Mouse (Mus musculus) testis, postnatal 10 days (tissue): Measurements from ENCODE around the gene Birc7.

Experiments used
- DNase-seq: peaks from one replicate; pipeline ENCODE4 v3.0.0; 2021; ENCODE audit warnings: low spot score

The Birc7 gene

DNA sequence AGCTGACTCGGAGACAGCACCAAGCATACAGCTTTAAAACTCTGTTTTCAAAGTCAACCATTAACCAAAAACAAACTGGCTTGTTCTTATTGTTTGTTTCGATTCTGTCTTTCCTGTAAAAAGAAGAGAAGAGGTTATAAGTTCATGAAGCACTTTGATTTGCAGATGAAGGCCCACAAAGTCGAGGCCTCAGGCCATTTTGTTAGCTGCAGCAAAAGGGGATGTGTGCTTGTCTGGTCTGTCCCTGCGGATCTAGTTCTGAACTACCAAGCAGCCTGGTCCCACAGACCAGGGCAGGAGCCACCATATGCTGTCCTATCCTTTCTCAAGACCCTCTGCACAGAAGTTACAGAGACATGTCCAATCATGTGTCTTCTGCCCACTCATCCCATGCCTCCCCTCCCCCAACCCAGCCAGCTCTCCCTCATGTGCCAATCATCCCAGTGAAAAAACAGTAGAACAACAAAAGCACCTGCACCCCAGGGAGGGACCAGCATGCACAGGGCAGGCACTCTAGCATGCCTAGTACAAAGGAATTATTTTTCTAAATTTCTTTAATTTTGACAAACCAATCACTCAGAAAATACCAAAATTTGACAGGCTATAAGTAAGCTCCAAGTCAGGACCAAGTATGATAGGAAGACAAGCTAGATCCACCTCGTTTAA is 23.1 kb upstream of the Birc7 start:
- DNase-seq: no peak

DNA sequence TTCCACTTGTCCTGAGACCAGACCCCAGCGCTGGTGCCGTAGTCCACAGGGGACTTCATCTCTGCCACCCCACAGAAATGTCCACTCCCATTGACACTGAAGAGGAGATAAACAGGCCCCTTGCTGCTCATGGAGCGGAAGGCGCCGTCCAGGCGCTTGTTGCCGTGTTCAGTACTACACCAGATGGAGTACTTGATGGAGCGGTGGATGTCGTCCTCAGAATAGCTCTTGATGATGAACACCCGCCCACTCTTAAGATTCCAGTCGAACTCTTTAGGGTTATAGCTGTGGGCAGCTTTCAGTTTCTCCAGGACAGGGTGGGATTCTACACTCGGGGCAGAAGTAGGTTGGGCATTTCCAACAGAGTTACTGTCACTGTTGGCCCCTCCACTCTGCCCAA is 17.9 kb upstream of the Birc7 start:
- DNase-seq: no peak

- DNase-seq: no peak
Observed at GRCm38 (mm10) chr2:180915886-180916433, 12.9 kb upstream of the Birc7 start.

DNA sequence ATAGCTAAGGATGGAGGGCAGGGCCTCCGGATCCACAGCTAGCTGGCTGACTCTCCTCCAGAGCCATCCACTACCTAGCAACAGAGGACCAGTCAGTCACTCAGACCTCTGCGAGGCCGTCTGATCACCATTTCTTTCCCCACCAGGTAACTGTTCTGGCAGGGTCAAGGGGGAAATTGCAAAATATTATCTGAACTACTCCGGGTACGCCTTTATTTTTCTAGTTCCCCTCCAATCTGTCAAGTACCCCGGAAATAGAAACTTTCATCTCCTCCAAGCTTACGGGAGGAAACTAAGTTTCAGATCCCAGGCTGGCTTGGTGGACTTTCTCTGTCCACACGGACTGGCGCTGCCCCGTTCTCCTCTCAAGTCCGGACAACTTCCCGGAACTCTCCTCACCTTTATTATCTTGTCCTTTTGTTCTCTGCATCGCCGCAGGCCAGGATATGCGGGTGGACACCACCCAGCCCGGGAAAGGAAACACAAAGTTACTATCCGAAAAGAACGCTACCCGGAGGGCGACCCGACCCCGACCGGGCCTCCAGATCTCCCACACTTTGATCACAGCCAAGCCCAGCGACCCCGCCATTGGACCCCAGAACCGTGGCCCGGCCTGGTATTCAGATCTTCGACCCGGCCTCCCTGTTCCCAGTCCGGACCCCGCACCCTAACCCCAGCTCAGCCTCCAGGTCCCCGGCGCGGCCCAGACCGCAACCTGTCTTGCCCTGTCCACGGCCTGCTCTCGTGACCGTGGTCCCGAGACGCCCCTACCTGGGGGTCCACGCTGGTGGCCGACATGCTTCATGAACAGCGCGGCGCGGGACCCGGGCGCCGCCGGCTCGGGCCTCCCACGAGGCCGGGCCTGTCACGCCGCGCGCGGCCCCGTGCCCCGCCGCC is 8.7 kb upstream of the Birc7 start:
- peak; percentile 71 for DNase-seq

DNA sequence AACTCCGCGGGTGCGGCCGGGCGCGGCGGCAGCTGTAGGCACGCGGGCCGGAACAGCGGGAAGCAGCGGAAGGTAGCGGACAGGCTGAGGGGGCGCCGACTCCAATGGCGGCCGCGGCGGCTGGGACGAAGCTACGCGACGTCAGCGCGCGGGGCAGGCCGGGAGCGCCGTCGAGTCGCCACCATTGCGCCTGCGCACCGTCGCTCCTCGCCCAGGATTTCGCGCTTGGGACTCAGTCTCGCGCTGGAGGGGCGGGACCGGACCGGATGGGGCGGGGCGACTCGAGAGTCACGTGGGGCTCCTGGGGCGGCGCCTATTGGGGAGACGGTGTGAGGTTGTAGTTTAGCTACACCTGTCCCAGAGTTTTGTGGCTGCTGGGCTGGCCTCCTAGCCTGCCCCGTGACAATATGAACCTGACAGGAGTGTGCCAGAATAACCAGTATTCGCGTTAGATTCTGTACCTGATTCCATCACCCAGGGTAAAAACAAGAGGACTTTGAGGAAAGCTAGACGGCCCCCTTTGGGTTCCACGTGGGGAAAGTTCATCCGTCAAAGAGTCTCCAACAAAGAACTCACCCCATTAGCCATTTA is 7.9 kb upstream of the Birc7 start, which contains the start of gene Ythdf1:
Ythdf1 (minus strand) TSS at position 140 of the 591 bp plus-strand sequence.
- DNase-seq: peak; percentile 100

- DNase-seq: peak; percentile 47
Observed at GRCm38 (mm10) chr2:180922739-180923138, 6.1 kb upstream of the Birc7 start.

GRCm38 (mm10) chr2:180925176-180925575 is 3.6 kb upstream of the Birc7 start:
- DNase-seq: peak; percentile 86

DNA sequence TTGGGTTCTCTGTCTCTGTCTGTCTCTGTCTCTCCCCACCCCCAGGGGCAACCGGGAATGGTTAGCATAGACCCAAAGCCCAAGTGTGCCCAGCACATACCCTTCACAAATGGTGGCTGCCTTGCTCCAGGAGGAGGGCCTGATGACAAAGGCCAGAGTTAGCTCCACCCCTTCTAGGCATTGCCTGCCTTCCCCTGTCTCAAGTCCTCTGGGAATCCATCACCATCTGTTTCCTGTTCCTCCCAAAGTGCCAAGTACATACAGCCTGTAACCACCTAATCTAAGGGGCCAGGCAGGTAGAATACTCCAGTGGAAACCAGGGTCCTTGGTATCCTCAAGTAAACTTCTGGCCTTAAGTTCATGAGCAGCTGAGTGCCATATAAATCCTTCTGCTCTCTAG is 3.6 kb downstream of the Birc7 start:
- DNase-seq: no peak

GRCm38 (mm10) chr2:180940187-180940586 is 11.4 kb downstream of the Birc7 start:
- no peak for DNase-seq

DNA sequence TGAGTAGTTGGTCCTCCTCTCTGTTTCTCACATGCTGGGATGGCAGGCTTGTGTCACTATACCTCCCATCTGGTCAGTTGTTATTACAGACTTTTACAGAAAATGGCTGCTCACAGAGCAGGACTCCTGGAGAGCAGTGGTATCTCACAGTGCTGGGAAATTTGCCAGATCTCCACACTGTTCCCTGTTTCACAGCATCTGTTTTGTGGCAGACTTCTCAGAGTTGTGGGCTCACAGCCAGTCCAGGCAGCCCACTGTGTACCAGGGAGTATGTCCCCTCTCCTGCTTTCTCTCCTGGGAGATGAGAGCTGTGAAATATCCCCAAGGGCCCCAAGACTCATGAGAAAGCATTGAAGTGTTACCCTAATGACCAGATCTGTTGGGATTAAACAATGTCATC is 13.0 kb downstream of the Birc7 start:
- no peak for DNase-seq

- no peak for DNase-seq
Observed at GRCm38 (mm10) chr2:180949947-180950346, 21.1 kb downstream of the Birc7 start.

DNA sequence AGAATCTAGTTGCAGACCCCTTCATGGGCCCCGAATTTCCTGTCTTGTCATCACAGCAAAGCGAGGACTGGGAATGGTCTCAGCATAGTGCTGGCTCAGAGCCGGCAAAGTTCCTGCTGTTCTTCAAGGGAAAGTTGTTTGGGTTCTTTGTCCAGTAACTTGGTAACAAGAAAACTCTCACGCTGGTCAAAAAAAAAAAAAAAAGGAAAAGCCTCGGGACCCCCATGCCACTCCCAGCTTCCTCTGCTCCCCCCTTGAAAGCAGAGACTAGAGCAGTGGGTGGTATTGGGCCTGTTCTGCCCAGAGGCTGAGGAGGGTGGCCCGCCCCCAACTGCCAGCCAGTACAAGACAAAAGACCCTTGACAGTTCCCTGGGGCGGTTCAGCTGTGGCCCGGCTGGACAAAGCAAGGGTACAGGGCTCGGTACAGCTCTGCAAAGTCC is 23.9 kb downstream of the Birc7 start:
- no peak for DNase-seq

DNA sequence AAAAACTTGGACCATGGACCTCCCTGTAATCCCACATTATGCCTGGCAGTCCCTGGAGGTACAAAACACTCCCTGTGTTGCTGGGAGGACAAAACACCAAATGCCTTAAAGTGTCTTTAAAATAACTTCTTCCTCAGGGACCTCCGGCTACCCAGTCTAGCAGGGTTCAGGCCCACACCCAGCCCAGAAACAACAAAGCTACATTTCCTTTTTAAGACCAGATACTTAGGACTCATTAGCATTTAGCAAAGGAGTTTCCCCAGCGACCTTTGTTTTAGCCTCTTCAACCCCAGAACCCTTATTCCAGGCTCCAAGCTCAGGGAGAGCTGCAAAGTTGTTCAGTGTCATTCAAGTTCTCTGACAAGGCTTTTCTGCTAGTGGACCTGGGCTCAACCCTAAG is 24.8 kb downstream of the Birc7 start:
- DNase-seq: no peak

DNA sequence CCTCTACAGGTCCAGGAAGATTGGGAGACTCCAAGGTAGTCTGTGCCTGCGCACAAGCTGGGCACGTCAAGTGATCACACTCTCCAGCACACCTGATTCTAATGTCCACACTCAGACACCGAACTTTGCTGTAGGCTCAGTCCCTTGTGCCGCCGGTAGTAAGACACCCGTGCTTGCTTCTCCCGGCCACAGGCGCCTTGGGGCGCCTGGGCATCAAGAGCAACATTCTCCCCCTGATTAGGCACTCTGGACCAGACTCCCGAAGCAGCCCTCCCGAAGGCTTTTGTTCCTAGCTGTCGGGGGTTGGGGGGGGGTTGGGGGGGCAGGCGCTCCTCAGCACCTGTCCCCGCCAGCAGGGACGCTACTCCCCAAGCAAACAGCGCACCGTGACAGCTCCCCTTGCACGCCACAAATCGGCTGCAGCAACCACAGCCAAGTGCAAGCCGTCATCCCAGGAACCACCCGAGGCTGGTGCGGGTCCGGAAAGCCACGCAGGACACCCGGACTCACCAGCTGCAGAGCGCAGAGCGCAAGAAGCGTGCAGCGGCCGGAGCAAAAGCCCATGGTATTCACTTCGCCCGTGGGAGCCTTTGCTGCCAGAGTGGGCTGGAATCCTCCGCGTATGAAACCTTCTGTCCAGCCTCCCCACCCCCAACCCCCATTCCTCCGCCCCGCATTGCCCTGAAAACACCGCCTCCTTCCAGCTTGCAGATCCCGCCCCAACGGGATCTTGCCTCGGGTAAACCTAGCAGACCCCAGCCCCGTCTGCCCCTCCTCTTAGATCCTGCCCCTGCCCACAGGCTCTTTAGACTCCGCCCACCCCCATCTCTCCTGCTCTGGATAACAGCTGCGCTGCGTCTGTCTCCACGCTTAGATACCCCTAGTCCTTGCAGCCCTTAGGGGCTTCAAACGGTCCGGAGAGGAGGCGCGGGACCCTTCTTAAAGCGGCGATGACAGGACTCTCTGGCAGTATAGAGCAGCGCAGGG is 25.5 kb downstream of the Birc7 start, which contains the start of gene Nkain4:
Nkain4 (minus strand) TSS at position 639 of the 987 bp plus-strand sequence.
- DNase-seq: peak; percentile 60

DNA sequence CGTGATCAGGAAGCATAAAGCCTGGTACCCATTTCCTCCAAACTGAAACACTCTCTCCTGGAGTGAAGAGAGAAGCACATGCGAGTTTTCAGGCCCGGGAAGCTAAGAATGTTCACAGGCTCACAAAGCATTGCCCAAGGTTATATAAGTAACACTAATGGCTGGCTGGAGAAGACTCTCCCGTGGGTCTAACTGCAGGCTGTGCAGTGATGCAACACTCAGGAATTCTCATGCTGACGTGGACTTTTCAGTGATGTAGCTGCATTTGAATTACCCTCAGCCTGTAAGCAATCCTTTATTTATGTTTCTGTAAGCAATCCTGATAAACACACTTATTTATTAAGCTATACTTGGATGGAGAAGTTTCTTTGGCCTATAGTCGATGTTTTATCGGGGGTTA is 30.8 kb downstream of the Birc7 start:
- no peak for DNase-seq

- no peak for DNase-seq
Observed at GRCm38 (mm10) chr2:180960187-180960586, 31.4 kb downstream of the Birc7 start.

DNA sequence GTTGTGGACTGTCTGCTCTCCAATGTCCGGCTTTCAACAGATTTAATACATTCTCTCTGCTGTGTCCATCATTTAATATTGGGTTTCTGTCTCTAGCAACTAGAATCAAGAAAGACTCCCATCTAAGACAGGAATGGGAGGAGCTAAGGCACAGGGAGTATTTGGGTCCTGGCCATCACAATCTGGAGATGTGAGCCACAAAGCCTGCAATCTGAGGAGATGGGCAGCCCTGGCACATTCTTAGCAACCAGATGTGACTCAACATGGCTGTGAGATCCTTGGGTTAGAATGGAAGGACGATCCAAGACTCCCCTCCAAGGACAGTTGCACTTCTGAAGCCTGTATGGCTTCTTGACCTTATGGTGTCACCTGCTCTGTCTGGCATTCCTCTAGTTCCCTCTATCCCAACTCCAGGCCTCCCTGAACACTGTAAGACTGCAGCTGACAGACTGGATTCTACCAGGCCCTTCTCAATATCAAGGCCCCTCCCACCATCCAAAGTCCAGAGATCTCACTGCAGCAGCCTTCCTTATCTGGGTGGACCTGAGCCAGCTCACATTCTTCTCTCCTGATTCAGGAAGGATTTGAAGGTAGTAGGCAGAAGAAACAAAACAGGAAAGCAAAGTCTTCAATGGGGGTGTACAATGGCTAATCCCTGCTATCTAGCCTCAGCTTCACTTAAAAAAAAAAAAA is 33.9 kb downstream of the Birc7 start:
- no peak for DNase-seq

- DNase-seq: peak; percentile 83
Observed at GRCm38 (mm10) chr2:180963956-180964355, 35.1 kb downstream of the Birc7 start.

GRCm38 (mm10) chr2:180966092-180966882 is 37.5 kb downstream of the Birc7 start:
- no peak for DNase-seq
